Mouse (Mus musculus) MEL (cell line): Measurements from ENCODE around the gene Aadac.

ENCODE experiments used
- CTCF ChIP-seq, 3 experiments: IDR thresholded peaks in 2 of 3; conservative IDR thresholded peaks in 1 of 3; 2 replicates each; pipeline ENCODE4 v1.5.1; 2011 to 2012; ENCODE audit warnings: low read length in 3 of 3, low read depth in 2 of 3, mild to moderate bottlenecking in 2 of 3, improper control_type of control experiment in 1 of 3, inconsistent platforms in 1 of 3, mixed read lengths in 1 of 3, moderate library complexity in 1 of 3; ENCODE audit not compliant: control insufficient read depth in 1 of 3, insufficient read depth in 1 of 3, poor library complexity in 1 of 3, severe bottlenecking in 1 of 3
- MAZ ChIP-seq: IDR thresholded peaks from 2 replicates; pipeline ENCODE4 v1.6.1; 2012; ENCODE audit warnings: low read depth, mild to moderate bottlenecking, inconsistent platforms, low read length, improper control_type of control experiment
- TCF12 ChIP-seq: IDR thresholded peaks from 2 replicates; pipeline ENCODE4 v1.6.1; 2014; ENCODE audit warnings: low read depth, mild to moderate bottlenecking, inconsistent platforms, low read length, improper control_type of control experiment, moderate library complexity
- ZNF384 ChIP-seq: IDR thresholded peaks from 2 replicates; pipeline ENCODE4 v1.6.1; 2012; ENCODE audit warnings: low read depth, mild to moderate bottlenecking, inconsistent platforms, low read length, improper control_type of control experiment

- TF ChIP-seq ZNF384, result no peak
- TF ChIP-seq CTCF (IDR thresholded peaks at IDR 0.05 in 2 of 3, conservative IDR thresholded peaks at IDR 0.05 in 1 of 3; ENCODE audit: control insufficient read depth in 1 of 3, insufficient read depth in 1 of 3, low read depth in 2 of 3, low read length in 3 of 3, poor library complexity in 1 of 3, severe bottlenecking in 1 of 3), result no peak
- TF ChIP-seq TCF12, result no peak
- TF ChIP-seq MAZ, result no peak
These were observed 19.1 kb upstream of the Aadac start, which contains the start of gene Aadacl2 for GRCm38 (mm10) chr3:60006443-60006842.
